Mouse (Mus musculus): Measurements from ENCODE around the gene Pebp1. TPM values are rescaled to one million over a fixed set of nuclear protein-coding genes. Genes with fewer than 3 reads are reported as not detected.
"Not testable (repeated sequence)": the region's sequence is repeated elsewhere in the genome, so short reads cannot be mapped to it uniquely, and the experiment has no call there.

Gene Pebp1
- polyA plus RNA-seq (2012; rRNA removed) = 259 and 294 TPM in 2 replicates

GRCm38 (mm10) chr5:117286831-117287822 lies at the start of gene Pebp1:
Gene Pebp1, minus strand, starts transcription at chr5:117287625.
- peak; percentile 73 for DNase-seq (ENCODE audit: low read depth, low spot score)
- WGBS = under 1% methylated on average over 77 of the region's 77 CpGs

- no peak for DNase-seq (ENCODE audit: low read depth, low spot score)
- WGBS = 42% methylated on average over 7 of the region's 7 CpGs
Measured at GRCm38 (mm10) chr5:117330457-117330856, 43.0 kb upstream of the Pebp1 start.

GRCm38 (mm10) chr5:117326408-117326807 lies 39.0 kb upstream of the Pebp1 start:
- 29% methylated on average over 6 of the region's 6 CpGs for WGBS
- no peak for DNase-seq (ENCODE audit: low read depth, low spot score)

GRCm38 (mm10) chr5:117323751-117324150 lies 36.3 kb upstream of the Pebp1 start:
- WGBS = 86% methylated on average over 9 of the region's 9 CpGs
- DNase-seq (ENCODE audit: low read depth, low spot score) = no peak

- WGBS = under 1% methylated on average over 81 of the region's 81 CpGs
- DNase-seq (ENCODE audit: low read depth, low spot score) = no peak
Measured at GRCm38 (mm10) chr5:117318741-117319629, 31.6 kb upstream of the Pebp1 start, which contains the start of gene Vsig10. Gene Vsig10, plus strand, starts transcription at chr5:117319083.

- 13% methylated on average over 9 of the region's 9 CpGs for WGBS
Measured at GRCm38 (mm10) chr5:117314587-117315428, 27.4 kb upstream of the Pebp1 start.

GRCm38 (mm10) chr5:117313909-117314308 lies 26.5 kb upstream of the Pebp1 start:
- WGBS = 14% methylated on average over 10 of the region's 10 CpGs
- DNase-seq (ENCODE audit: low read depth, low spot score) = no peak

More at GRCm38 (mm10) chr5:117314587-117315428, 27.4 kb upstream of the Pebp1 start:
- no peak for DNase-seq (ENCODE audit: low read depth, low spot score)

- 6% methylated on average over 14 of the region's 14 CpGs for WGBS
- no peak for DNase-seq (ENCODE audit: low read depth, low spot score)
Measured at GRCm38 (mm10) chr5:117313420-117313819, 26.0 kb upstream of the Pebp1 start.

- WGBS = 5% methylated on average over 11 of the region's 11 CpGs
- no peak for DNase-seq (ENCODE audit: low read depth, low spot score)
Measured at GRCm38 (mm10) chr5:117307699-117308098, 20.3 kb upstream of the Pebp1 start.

GRCm38 (mm10) chr5:117306826-117307225 lies 19.4 kb upstream of the Pebp1 start:
- DNase-seq (ENCODE audit: low read depth, low spot score) = no peak

GRCm38 (mm10) chr5:117305754-117306153 lies 18.3 kb upstream of the Pebp1 start:
- DNase-seq (ENCODE audit: low read depth, low spot score) = no peak
- WGBS = 70% methylated on average over 5 of the region's 5 CpGs

More at GRCm38 (mm10) chr5:117306826-117307225, 19.4 kb upstream of the Pebp1 start:
- WGBS = 95% methylated on average over 2 of the region's 2 CpGs

- 45% methylated on average over 7 of the region's 7 CpGs for WGBS
- DNase-seq (ENCODE audit: low read depth, low spot score) = no peak
Measured at GRCm38 (mm10) chr5:117304947-117305346, 17.5 kb upstream of the Pebp1 start.

GRCm38 (mm10) chr5:117303691-117304579 lies 16.5 kb upstream of the Pebp1 start:
- no peak for DNase-seq (ENCODE audit: low read depth, low spot score)
- WGBS = 52% methylated on average over 18 of the region's 18 CpGs

- DNase-seq (ENCODE audit: low read depth, low spot score) = no peak
- WGBS = 27% methylated on average over 3 of the region's 3 CpGs
Measured at GRCm38 (mm10) chr5:117302899-117303298, 15.5 kb upstream of the Pebp1 start.

- no peak for DNase-seq (ENCODE audit: low read depth, low spot score)
- 92% methylated on average over 8 of the region's 8 CpGs for WGBS
Measured at GRCm38 (mm10) chr5:117295011-117295410, 7.6 kb upstream of the Pebp1 start.

GRCm38 (mm10) chr5:117293776-117294175 lies 6.4 kb upstream of the Pebp1 start:
- DNase-seq (ENCODE audit: low read depth, low spot score) = not testable (repeated sequence)
- WGBS = 77% methylated on average over 3 of the region's 3 CpGs

- 35% methylated on average over 6 of the region's 6 CpGs for WGBS
- no peak for DNase-seq (ENCODE audit: low read depth, low spot score)
Measured at GRCm38 (mm10) chr5:117292547-117292946, 5.1 kb upstream of the Pebp1 start.

- 85% methylated on average over 3 of the region's 3 CpGs for WGBS
- no peak for DNase-seq (ENCODE audit: low read depth, low spot score)
Measured at GRCm38 (mm10) chr5:117291312-117291711, 3.9 kb upstream of the Pebp1 start.

Measured in large intestine, adult 2 months (tissue).